Mouse (Mus musculus): ENCODE measurements around the gene Epha5. TPM values are rescaled to one million over a fixed set of nuclear protein-coding genes. Genes with fewer than 3 reads are reported as not detected.

Gene Epha5
- total RNA-seq (2021) = 100 to 1,000 TPM; 122 to 134 TPM
- long read RNA-seq, experiment 1, full-length matches to known transcripts = 21 of 80 reads
- long read RNA-seq, experiment 1, partial matches to known transcripts = 38 of 80 reads
- long read RNA-seq, experiment 1, other reads (novel, unspliced or antisense) = 21 of 80 reads
- long read RNA-seq, experiment 2, full-length matches to known transcripts = 21 of 74 reads
- long read RNA-seq, experiment 2, partial matches to known transcripts = 28 of 74 reads
- long read RNA-seq, experiment 2, other reads (novel, unspliced or antisense) = 25 of 74 reads

- intact Hi-C loops (cut with DNase I) = loop anchor here (5.0 kb wide), 1 partner anchor 90 kb away; no protein-coding TSS in a partner anchor
- DNase-seq (ENCODE audit: low spot score in 2 of 2) = peak; percentile 87
These were observed at the start of gene Epha5 for GRCm38 (mm10) chr5:84417062-84417879. Epha5 (minus strand) TSS chr5:84417382.

GRCm38 (mm10) chr5:84456216-84456615, 39.0 kb upstream of the Epha5 start:
- no peak for DNase-seq (ENCODE audit: low spot score in 2 of 2)
- intact Hi-C loops (cut with DNase I) = no loop called here

- intact Hi-C loops (cut with DNase I) = no loop called here
- no peak for DNase-seq (ENCODE audit: low spot score in 2 of 2)
These were observed 37.5 kb upstream of the Epha5 start for GRCm38 (mm10) chr5:84454641-84455040.

GRCm38 (mm10) chr5:84453839-84454238, 36.7 kb upstream of the Epha5 start:
- intact Hi-C loops (cut with DNase I) = no loop called here
- no peak for DNase-seq (ENCODE audit: low spot score in 2 of 2)

GRCm38 (mm10) chr5:84440232-84440631, 23.1 kb upstream of the Epha5 start:
- intact Hi-C loops (cut with DNase I) = no loop called here
- peak; percentile 28 to 40 for DNase-seq (ENCODE audit: low spot score in 2 of 2)

- intact Hi-C loops (cut with DNase I) = loop anchor here (5.0 kb wide), 1 partner anchor 89 kb away; no protein-coding TSS in a partner anchor
- peak in 1 of 2 experiments; percentile 37 for DNase-seq (ENCODE audit: low spot score in 2 of 2)
These were observed 991 bp downstream of the Epha5 start for GRCm38 (mm10) chr5:84415961-84416821.

- intact Hi-C loops (cut with DNase I) = loop anchor here (5.0 kb wide), 1 partner anchor 88 kb away; no protein-coding TSS in a partner anchor
- DNase-seq (ENCODE audit: low spot score in 2 of 2) = peak; percentile 49 to 60
These were observed 2.2 kb downstream of the Epha5 start for GRCm38 (mm10) chr5:84414931-84415431.

GRCm38 (mm10) chr5:84413026-84413425, 4.2 kb downstream of the Epha5 start:
- DNase-seq (ENCODE audit: low spot score in 2 of 2) = no peak
- intact Hi-C loops (cut with DNase I) = no loop called here

- intact Hi-C loops (cut with DNase I) = no loop called here
These were observed 8.8 kb downstream of the Epha5 start for GRCm38 (mm10) chr5:84408370-84408769.

GRCm38 (mm10) chr5:84397085-84397484, 20.1 kb downstream of the Epha5 start:
- intact Hi-C loops (cut with DNase I) = no loop called here
- no peak for DNase-seq (ENCODE audit: low spot score in 2 of 2)

More at GRCm38 (mm10) chr5:84408370-84408769, 8.8 kb downstream of the Epha5 start:
- DNase-seq (ENCODE audit: low spot score in 2 of 2) = no peak

- DNase-seq (ENCODE audit: low spot score in 2 of 2) = no peak
- intact Hi-C loops (cut with DNase I) = no loop called here
These were observed 51.8 kb downstream of the Epha5 start for GRCm38 (mm10) chr5:84365334-84365733.

GRCm38 (mm10) chr5:84359430-84359829, 57.8 kb downstream of the Epha5 start:
- DNase-seq (ENCODE audit: low spot score in 2 of 2) = no peak

GRCm38 (mm10) chr5:84353069-84353468, 64.1 kb downstream of the Epha5 start:
- no peak for DNase-seq (ENCODE audit: low spot score in 2 of 2)
- intact Hi-C loops (cut with DNase I) = no loop called here

More at GRCm38 (mm10) chr5:84359430-84359829, 57.8 kb downstream of the Epha5 start:
- intact Hi-C loops (cut with DNase I) = no loop called here

- DNase-seq (ENCODE audit: low spot score in 2 of 2) = no peak
- intact Hi-C loops (cut with DNase I) = no loop called here
These were observed 70.3 kb downstream of the Epha5 start for GRCm38 (mm10) chr5:84346728-84347499.

- intact Hi-C loops (cut with DNase I) = no loop called here
- no peak for DNase-seq (ENCODE audit: low spot score in 2 of 2)
These were observed 81.2 kb downstream of the Epha5 start for GRCm38 (mm10) chr5:84335834-84336465.

- DNase-seq (ENCODE audit: low spot score in 2 of 2) = no peak
These were observed 82.7 kb downstream of the Epha5 start for GRCm38 (mm10) chr5:84334481-84334880.

GRCm38 (mm10) chr5:84331631-84332030, 85.6 kb downstream of the Epha5 start:
- DNase-seq (ENCODE audit: low spot score in 2 of 2) = no peak
- intact Hi-C loops (cut with DNase I) = no loop called here

More at GRCm38 (mm10) chr5:84334481-84334880, 82.7 kb downstream of the Epha5 start:
- intact Hi-C loops (cut with DNase I) = no loop called here

GRCm38 (mm10) chr5:84320553-84320952, 96.6 kb downstream of the Epha5 start:
- intact Hi-C loops (cut with DNase I) = no loop called here

More at GRCm38 (mm10) chr5:84320553-84320952, 96.6 kb downstream of the Epha5 start:
- no peak for DNase-seq (ENCODE audit: low spot score in 2 of 2)
